Mouse (Mus musculus): ENCODE measurements around the gene Gm17359. TPM values are rescaled to one million over a fixed set of nuclear protein-coding genes. Genes with fewer than 3 reads are reported as not detected.
"Not testable (repeated sequence)": the region's sequence is repeated elsewhere in the genome, so short reads cannot be mapped to it uniquely, and the experiment has no call there.

The Gm17359 gene
- polyA plus RNA-seq, 1 experiment = not detected

GRCm38 (mm10) chr3:79436186-79436585 is 99.7 kb downstream of the Gm17359 start:
- 72% methylated on average over 7 of the region's 7 CpGs for WGBS
- no peak overlapping the region for H3K4me3 ChIP-seq (replicated peaks; ENCODE audit: control insufficient read depth, low read depth, low read length)
- TF ChIP-seq POLR2A (IDR thresholded peaks at IDR 0.05; ENCODE audit: borderline replicate concordance, control insufficient read depth, low read depth, low read length) = no peak
- TF ChIP-seq CTCF (IDR thresholded peaks at IDR 0.05; ENCODE audit: control insufficient read depth, insufficient read depth, low read length) = no peak
- H3K4me1 ChIP-seq (ENCODE audit: control insufficient read depth, insufficient read depth, low read length) = peaks cover 2% of the 10 kb centered on the region; the same call in 1 of the 2 replicates
- H3K27ac ChIP-seq (ENCODE audit: control insufficient read depth, insufficient read depth, low read depth, low read length, poor library complexity) = no peak overlapping the region

- TF ChIP-seq POLR2A (IDR thresholded peaks at IDR 0.05; ENCODE audit: borderline replicate concordance, control insufficient read depth, low read depth, low read length) (no peak), CTCF (IDR thresholded peaks at IDR 0.05; ENCODE audit: control insufficient read depth, insufficient read depth, low read length) (no peak)
- H3K4me3 ChIP-seq (replicated peaks; ENCODE audit: control insufficient read depth, low read depth, low read length) = no peak overlapping the region
- WGBS = 74% methylated on average over 3 of the region's 3 CpGs
- no peak overlapping the region for H3K27ac ChIP-seq (ENCODE audit: control insufficient read depth, insufficient read depth, low read depth, low read length, poor library complexity)
- H3K4me1 ChIP-seq (ENCODE audit: control insufficient read depth, insufficient read depth, low read length) = peaks cover 2% of the 10 kb centered on the region; the same call in 1 of the 2 replicates
Observed at GRCm38 (mm10) chr3:79438276-79438675, 101.8 kb downstream of the Gm17359 start.

DNA sequence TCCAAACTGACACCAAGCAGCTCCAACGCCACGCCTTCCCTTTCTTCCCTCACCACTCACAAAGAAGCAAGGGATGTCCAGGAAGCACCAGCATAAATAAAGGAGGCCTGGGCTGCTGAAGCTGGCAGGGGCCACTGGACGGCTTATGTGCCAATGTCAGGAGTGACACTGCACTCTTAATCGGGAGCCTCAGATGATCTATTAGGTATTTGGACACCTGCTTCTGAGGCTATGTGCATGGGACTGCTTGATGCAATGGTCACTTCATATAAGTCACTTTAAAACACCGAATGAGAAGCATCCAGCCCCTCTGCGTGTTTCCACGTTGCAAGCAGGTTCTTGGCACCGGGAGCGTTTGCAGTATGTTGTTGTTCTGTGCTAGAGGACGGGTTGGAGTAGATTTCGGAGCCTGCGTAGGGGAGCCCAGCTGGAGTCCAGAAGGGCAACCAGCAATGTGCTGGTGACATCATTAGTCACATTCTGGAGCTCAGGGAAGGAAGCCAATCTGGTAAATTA is 104.6 kb downstream of the Gm17359 start:
- TF ChIP-seq CTCF (IDR thresholded peaks at IDR 0.05; ENCODE audit: control insufficient read depth, insufficient read depth, low read length) (no peak), POLR2A (IDR thresholded peaks at IDR 0.05; ENCODE audit: borderline replicate concordance, control insufficient read depth, low read depth, low read length) (no peak)
- 83% methylated on average over 12 of the region's 12 CpGs for WGBS
- peaks cover 2% of the 10 kb centered on the region; the same call in 1 of the 2 replicates for H3K4me1 ChIP-seq (ENCODE audit: control insufficient read depth, insufficient read depth, low read length)
- no peak overlapping the region for H3K27ac ChIP-seq (ENCODE audit: control insufficient read depth, insufficient read depth, low read depth, low read length, poor library complexity)
- no peak overlapping the region for H3K4me3 ChIP-seq (replicated peaks; ENCODE audit: control insufficient read depth, low read depth, low read length)

DNA sequence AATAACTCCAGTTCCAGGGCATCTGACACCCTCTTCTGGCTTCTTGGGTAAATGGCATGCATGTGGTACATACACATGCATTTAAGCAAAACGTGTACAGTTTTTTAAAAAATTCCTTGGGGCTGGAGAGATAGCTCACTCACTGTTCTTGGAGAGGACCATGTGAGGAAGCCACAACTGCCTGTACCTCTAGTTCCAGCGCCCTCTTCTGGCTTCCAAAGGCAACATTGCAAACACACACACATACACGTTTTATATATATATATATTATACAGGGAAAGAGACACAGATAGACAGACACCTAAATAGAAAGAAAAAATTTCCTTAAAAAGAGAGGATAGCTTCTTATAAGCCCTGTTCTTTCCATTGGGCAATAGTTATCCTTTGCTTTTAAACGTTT is 107.4 kb downstream of the Gm17359 start:
- H3K4me3 ChIP-seq (replicated peaks; ENCODE audit: control insufficient read depth, low read depth, low read length) = no peak overlapping the region
- no peaks in the 10 kb centered on the region for H3K4me1 ChIP-seq (ENCODE audit: control insufficient read depth, insufficient read depth, low read length)
- no peak overlapping the region for H3K27ac ChIP-seq (ENCODE audit: control insufficient read depth, insufficient read depth, low read depth, low read length, poor library complexity)
- 64% methylated on average over 4 of the region's 4 CpGs for WGBS
- no peak for TF ChIP-seq CTCF (IDR thresholded peaks at IDR 0.05; ENCODE audit: control insufficient read depth, insufficient read depth, low read length)
- no peak for TF ChIP-seq POLR2A (IDR thresholded peaks at IDR 0.05; ENCODE audit: borderline replicate concordance, control insufficient read depth, low read depth, low read length)

DNA sequence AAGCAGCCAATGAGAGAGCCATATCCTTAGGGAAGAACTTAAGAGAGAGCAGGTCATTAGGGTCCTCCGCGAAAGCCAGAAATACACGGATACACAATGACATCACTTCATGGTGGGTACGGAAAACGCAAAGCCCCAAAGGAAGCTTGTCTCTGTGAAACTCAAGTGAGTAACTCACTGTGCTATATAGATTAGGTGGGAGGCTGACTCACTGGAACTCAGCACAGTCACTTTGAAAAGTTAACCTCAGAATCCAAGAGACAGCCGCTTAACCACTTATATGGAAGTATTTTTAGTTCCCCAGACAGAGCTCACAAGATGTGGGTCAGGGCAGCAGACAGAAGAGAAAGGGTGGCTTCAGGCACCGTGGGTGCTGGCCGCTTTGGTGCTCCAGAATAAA is 108.6 kb downstream of the Gm17359 start:
- TF ChIP-seq POLR2A (IDR thresholded peaks at IDR 0.05; ENCODE audit: borderline replicate concordance, control insufficient read depth, low read depth, low read length) (no peak), CTCF (IDR thresholded peaks at IDR 0.05; ENCODE audit: control insufficient read depth, insufficient read depth, low read length) (no peak)
- WGBS = 78% methylated on average over 8 of the region's 8 CpGs
- no peak overlapping the region for H3K27ac ChIP-seq (ENCODE audit: control insufficient read depth, insufficient read depth, low read depth, low read length, poor library complexity)
- no peaks in the 10 kb centered on the region for H3K4me1 ChIP-seq (ENCODE audit: control insufficient read depth, insufficient read depth, low read length)
- H3K4me3 ChIP-seq (replicated peaks; ENCODE audit: control insufficient read depth, low read depth, low read length) = no peak overlapping the region

DNA sequence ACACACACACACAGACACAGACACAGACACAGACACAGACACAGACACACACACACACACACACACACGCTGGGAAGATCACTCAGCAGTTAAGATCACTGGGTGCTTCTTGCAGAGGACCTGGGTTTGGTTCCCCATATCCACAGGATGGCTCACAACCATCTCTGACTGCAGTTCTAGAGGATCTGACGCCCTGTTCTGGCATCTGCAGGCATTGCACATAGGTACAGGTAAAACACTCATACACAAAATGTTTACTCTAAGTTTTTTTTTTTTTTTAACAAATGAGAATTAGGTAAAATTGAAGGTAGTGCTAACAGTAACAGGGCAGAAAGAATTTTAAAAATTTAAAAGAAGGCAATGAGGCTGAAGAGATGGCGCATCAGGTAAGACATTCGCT is 109.7 kb downstream of the Gm17359 start:
- WGBS = 84% methylated on average over 4 of the region's 4 CpGs
- H3K27ac ChIP-seq (ENCODE audit: control insufficient read depth, insufficient read depth, low read depth, low read length, poor library complexity) = no peak overlapping the region
- H3K4me1 ChIP-seq (ENCODE audit: control insufficient read depth, insufficient read depth, low read length) = no peaks in the 10 kb centered on the region; the same call in 1 of the 2 replicates
- H3K4me3 ChIP-seq (replicated peaks; ENCODE audit: control insufficient read depth, low read depth, low read length) = no peak overlapping the region
- no peak for TF ChIP-seq CTCF (IDR thresholded peaks at IDR 0.05; ENCODE audit: control insufficient read depth, insufficient read depth, low read length)
- no peak for TF ChIP-seq POLR2A (IDR thresholded peaks at IDR 0.05; ENCODE audit: borderline replicate concordance, control insufficient read depth, low read depth, low read length)

- H3K4me1 ChIP-seq (ENCODE audit: control insufficient read depth, insufficient read depth, low read length); H3K27ac ChIP-seq (ENCODE audit: control insufficient read depth, insufficient read depth, low read depth, low read length, poor library complexity); H3K4me3 ChIP-seq (replicated peaks; ENCODE audit: control insufficient read depth, low read depth, low read length): not testable (repeated sequence)
- 67% methylated on average over 3 of the region's 3 CpGs for WGBS
Observed at GRCm38 (mm10) chr3:79446648-79447047, 110.2 kb downstream of the Gm17359 start.

DNA sequence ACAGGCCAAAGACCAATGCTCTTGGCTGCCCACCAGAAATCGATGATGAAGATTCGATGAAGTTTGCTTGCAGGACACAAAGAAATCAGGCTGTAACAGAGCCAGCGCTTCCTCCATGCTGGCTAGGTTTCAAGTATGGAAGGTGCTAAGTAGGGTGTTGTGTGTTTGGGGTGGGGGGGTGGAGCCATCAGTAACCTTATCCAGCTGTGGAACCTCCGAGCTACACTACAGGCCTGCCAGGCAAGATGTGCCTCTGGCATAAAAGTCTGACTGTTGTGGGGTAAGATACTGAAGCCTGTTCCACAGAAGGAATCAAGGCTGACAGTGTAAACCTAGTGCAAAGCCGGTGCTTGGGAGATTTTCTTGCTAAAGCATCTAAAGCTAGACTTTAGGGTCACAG is 112.0 kb downstream of the Gm17359 start:
- Histone ChIP-seq H3K27ac (ENCODE audit: control insufficient read depth, insufficient read depth, low read depth, low read length, poor library complexity) (no peak overlapping the region), H3K4me3 (replicated peaks; ENCODE audit: control insufficient read depth, low read depth, low read length) (no peak overlapping the region), H3K4me1 (ENCODE audit: control insufficient read depth, insufficient read depth, low read length) (no peaks in the 10 kb centered on the region; the same call in 1 of the 2 replicates)
- TF ChIP-seq POLR2A (IDR thresholded peaks at IDR 0.05; ENCODE audit: borderline replicate concordance, control insufficient read depth, low read depth, low read length) (no peak), CTCF (IDR thresholded peaks at IDR 0.05; ENCODE audit: control insufficient read depth, insufficient read depth, low read length) (no peak)
- WGBS = 81% methylated on average over 5 of the region's 5 CpGs

DNA sequence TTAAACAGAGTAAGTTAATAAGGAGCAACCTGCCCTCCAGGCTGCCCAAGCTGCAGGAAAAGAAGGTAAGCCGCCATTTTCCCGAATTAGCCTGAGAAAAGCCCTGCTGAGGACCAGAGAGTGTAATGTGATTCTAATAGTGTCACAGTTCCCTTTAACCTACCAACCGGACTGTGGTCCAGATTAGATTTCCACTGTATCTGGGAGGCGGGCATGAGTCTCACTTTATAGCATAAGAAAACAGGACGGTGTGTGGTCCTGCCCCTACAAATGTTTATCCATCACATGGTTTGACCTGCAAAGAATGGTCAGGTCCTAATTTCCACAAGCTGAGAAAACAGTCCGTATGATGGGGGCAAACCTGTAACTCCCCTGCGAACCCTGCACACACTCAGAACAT is 112.9 kb downstream of the Gm17359 start:
- no peak overlapping the region for H3K27ac ChIP-seq (ENCODE audit: control insufficient read depth, insufficient read depth, low read depth, low read length, poor library complexity)
- no peak overlapping the region for H3K4me3 ChIP-seq (replicated peaks; ENCODE audit: control insufficient read depth, low read depth, low read length)
- no peaks in the 10 kb centered on the region; the same call in 1 of the 2 replicates for H3K4me1 ChIP-seq (ENCODE audit: control insufficient read depth, insufficient read depth, low read length)
- TF ChIP-seq CTCF (IDR thresholded peaks at IDR 0.05; ENCODE audit: control insufficient read depth, insufficient read depth, low read length) = no peak
- TF ChIP-seq POLR2A (IDR thresholded peaks at IDR 0.05; ENCODE audit: borderline replicate concordance, control insufficient read depth, low read depth, low read length) = no peak
- 93% methylated on average over 7 of the region's 7 CpGs for WGBS

Measured in bone marrow, adult 2 months (tissue).